Mouse (Mus musculus) natural killer cell, adult 2 months (primary cell): Measurements from ENCODE around the gene Gpr87.

Source experiments
- DNase-seq, 2 experiments: peaks; one replicate each; pipeline ENCODE4 v3.0.0; 2022; ENCODE audit warnings: low spot score in 2 of 2

Gpr87 gene

GRCm38 (mm10) chr3:59194938-59195337 lies at the start of gene Gpr87:
Gene Gpr87, minus strand, starts transcription at chr3:59195104.
- no peak for DNase-seq

DNA sequence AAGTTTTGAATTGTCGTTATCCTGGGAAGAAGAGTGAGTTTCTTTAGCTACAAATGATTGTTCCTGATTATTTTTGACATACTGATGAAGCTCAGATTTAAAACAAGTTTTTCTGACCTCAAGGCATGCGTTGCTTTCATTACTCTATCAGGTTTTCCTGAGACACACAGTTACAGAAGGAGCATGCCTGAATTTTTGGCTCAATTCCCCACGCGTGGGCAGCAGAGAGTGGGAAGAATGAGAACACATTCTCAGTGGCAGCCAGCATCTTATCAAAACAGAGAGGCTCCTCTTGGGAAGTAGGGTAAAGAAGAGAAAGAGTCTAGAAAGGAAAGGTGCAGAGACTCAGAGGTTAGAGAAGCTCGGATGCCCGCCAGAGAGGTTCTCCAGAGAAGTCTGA lies 48.5 kb upstream of the Gpr87 start:
- no peak for DNase-seq

- no peak for DNase-seq
These were observed 40.0 kb upstream of the Gpr87 start for GRCm38 (mm10) chr3:59234878-59235277.

GRCm38 (mm10) chr3:59230912-59231311 lies 36.0 kb upstream of the Gpr87 start:
- no peak for DNase-seq

GRCm38 (mm10) chr3:59228730-59229551 lies 34.0 kb upstream of the Gpr87 start:
- peak in 1 of 2 experiments; percentile 59 for DNase-seq

- DNase-seq: no peak
These were observed 32.8 kb upstream of the Gpr87 start for GRCm38 (mm10) chr3:59227696-59228095.

GRCm38 (mm10) chr3:59225411-59225810 lies 30.5 kb upstream of the Gpr87 start:
- DNase-seq: no peak

- DNase-seq: peak in 1 of 2 experiments; percentile 25
These were observed 27.4 kb upstream of the Gpr87 start for GRCm38 (mm10) chr3:59222303-59222702.

DNA sequence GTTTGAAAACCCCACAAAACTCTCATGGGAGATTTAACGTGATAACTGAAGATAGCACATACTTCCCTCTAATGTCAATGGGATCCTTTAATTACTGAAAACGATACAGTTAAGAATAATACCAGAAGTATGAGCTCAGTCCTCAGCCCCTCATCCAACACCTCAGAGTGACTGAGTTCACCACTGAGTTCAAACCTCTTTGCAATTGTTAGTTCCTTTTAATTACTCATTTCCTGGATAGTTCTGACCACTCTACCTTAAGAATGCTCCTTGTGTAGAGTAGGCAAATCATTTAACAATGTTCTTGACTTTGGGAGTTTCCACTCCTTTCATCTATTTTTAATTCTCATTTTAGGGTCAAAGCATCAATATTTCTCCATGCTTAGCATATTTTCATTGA lies 24.4 kb upstream of the Gpr87 start:
- no peak for DNase-seq

DNA sequence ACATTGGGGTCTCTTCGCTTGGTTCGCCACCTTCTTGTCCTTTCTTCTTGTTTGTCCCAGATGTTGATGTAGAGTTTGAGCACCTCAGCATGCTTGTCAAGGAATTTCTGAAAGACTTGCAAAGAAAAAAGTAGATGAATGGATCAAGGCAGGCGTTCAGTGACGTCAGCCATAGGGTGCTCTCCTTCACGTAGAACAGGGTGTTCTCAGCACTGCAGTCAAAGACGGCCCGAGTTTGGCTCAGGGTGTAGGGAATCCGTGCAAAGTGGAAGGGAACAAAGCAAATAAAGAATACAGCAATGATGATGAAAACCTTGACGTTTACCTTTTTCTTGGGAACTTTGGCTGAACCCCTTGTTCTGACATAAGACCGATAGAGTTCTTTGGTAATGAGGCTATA lies 22.3 kb upstream of the Gpr87 start:
- no peak for DNase-seq

DNA sequence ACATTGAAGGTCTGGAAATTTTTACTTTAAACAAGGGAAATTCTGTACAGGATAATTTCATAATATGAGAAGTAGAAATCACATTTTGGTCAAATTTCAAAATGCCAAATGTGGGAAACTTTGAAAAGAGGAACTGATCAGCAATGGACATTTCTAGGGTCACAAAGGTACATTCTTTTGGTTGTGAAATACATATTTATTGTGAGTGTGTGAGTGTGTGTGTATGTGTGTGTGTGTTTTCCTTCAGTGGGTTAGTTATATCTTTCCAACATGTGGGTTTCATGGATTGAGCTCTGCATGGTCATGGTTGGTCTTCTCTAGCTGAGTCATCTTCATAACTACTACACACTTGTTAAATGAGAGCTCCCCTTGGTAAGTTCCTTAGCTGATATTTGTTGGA lies 17.5 kb upstream of the Gpr87 start:
- no peak for DNase-seq

DNA sequence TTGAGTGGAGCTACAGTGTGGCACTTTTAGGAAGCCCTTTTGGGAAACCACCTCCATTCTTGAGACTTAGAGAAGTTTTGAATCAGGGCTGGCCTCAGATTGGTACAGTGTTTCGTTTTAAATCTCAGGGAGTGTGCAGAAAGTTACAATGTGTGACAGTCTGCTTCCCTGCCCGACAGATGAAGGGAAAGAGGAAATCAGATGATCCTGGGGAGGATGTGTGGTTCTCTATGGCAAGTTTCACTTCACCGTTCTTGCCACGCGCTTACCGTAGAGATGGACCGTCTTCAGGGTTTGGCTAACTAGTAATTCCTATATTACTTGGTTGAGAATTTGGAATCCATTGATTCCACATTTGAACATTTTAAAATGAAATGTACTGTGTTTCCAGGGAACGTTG lies 16.9 kb upstream of the Gpr87 start:
- no peak for DNase-seq

DNA sequence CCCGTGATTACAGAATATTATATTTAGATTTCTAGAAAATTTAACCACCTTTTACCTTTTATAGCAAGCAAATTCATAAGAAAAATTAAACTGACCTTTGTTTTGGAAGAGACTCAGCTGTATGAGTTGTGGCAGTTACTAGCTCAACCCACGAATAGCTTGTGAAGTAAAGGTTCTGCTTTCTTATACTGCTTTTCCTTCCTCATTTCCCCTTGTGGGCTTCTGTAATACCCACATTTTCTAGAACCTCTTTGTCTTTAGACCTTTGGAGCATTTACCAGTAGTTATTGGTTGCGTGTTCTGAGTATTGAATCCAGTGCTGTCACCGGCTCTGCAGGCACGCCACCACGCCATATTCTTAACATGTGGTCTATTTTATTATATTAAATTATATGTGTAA lies 15.8 kb upstream of the Gpr87 start, which contains the start of gene P2ry13:
Gene P2ry13 (minus strand): TSS at position 156 of the 400 bp plus-strand sequence.
- no peak for DNase-seq

- no peak for DNase-seq
These were observed 15.2 kb upstream of the Gpr87 start for GRCm38 (mm10) chr3:59210089-59210488.

DNA sequence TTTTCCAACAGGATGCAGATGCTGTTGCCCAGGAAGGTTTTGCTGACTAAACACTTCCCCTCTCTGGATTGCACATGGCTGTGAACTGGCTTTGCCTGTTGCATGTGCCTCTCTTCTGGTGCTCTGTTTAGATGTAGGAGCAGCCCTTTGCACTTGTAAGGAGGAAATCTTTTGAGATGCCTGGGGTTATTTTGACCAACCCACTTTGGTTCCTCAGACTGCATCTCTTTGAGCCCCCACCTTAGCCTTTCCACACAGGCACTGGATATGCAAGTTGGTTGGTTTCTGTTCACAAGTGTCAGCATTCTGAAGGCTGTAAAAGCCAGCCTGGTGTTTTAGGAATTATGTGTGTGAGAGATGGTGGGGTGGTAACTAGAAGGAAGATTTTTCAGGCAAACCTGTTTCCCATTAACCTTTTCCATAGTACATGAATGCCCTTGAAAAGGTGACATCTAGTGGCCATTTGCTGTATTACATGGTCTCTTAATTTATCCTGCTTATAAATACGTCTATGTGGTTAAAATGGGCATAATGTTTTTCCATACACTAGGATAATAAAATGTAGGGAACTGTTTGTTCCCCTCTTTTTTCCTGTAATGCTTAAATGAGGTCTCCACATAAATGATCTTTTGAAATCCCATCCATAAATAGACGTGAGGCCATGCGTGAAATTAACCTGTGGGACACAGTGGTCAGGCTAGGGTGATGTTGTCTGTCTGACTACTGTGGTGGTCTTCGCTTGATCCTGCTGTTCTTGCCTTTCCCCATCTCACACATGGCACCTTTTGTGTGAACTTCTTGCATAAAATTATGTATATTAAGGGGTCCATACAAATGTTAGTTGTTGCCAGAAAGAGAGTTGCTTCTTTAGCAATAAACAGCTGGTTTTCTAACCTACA lies 14.0 kb upstream of the Gpr87 start:
- peak; percentile 15 to 30 for DNase-seq

GRCm38 (mm10) chr3:59205941-59206340 lies 11.0 kb upstream of the Gpr87 start:
- no peak for DNase-seq

DNA sequence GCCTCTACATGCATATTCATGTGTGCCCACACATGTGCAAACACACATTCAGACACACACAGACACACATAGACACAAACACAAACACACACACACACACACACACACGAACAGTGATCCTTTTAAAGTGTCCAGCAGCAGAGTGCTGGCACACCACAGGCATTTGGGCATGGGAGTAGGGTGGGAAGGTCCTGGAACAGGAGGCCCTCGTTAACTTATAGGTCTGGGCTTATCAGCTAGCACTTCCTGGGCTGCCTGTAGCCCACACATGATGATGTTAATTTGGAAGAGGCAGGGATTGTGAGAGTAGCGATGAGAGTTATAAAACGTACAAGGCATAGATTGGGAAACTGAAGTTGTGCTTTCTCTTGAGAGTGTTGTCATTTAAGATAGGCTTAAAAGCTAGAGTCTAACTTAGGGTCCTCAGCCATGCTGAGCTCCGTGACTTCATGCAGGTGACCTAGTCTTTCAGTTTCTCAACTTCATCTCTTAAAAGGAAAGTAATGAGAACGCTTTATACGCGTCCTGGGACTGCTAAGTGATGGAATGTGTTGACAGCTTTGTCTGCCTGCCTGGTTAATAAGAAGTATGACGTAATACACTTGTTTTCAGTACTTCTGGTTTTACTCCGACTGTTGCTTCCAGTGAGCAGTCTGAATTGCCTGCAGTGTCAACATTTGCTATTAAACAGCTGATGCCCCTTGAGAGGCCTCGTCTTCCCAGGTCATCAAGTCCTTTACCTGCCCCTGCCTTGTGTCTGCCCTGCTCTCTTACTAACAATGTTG lies 10.0 kb upstream of the Gpr87 start:
- no peak for DNase-seq

DNA sequence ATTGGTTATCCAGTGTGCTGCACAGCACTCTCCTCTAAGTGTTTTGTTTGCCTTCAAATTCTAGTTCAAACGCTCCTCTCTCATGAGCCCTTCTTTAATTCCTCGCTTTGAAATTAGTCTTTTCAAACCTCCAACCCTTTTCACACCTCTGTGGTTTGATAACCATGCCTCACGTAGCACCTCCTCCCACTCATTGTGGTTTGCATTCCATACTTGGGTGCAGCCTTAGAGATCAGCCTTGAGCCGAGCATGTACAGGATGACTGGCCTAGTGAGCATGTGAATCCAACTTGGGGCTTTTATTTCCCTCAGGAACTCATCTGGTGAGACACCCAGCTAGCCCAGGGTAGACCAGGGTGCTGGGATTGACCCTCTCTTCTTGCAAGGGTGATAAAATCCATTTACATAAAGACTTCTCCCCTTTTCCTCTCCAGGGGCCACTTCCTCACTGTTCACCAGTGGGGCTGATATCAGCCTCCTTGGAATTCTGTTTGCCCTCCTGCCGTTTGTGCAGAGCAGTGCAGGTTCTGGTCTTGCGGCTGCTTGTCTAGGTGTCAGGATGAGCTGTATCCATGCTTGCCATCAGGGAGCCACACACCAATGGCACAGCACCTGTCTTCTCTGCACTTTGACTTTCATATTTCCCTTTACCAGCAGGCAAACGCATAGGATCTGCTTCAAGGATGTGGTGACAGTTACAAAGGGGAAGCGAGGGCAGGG lies 9.1 kb upstream of the Gpr87 start:
- peak; percentile 34 to 52 for DNase-seq

GRCm38 (mm10) chr3:59197329-59197948 lies 2.5 kb upstream of the Gpr87 start:
- no peak for DNase-seq

DNA sequence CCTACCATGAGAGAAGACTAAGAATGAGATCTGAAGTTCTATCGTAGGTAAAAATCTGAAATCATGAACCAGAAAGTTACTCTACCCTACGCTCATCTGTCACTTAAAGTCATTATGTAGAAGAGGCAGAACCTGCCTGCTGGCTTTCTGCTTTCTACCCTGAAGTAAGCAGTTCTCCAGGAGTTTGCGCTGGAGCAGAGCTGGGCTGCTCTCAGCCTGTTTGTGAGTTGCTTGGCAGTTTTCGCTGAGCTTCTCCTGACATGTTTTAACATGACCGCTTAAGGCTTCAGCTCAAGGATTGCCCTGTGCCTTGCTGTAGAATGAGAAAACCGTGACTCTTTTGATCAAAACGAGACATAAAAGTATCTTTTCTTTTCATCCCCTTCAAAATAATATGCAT lies 805 bp downstream of the Gpr87 start:
- no peak for DNase-seq

- DNase-seq: no peak
These were observed 3.2 kb downstream of the Gpr87 start for GRCm38 (mm10) chr3:59191674-59192073.
